Mouse (Mus musculus): ENCODE measurements around the gene Glycam1.
A peak's percentile ranks its signal among the peaks of the same experiment; 100 is the strongest.

DNA sequence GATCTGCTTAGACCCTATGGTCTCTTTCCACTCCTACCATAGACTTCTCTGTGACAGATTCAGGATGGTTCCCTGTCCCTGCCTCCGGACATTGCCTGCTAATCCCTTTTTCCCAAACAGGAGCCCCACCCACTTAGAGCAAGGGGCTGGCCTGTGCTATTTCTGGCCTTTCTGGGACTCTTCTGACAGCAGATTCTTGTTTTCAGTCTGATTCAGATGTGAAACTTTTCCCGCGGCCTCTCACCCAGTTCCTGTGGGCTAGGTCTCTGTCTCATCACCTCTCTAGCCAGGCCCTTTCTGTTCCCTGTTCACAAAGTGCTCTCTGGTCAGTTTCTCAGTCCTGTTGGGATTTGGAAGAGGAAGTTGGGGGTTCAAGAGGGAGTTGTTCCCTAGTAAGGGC lies 50.0 kb downstream of the Glycam1 start:
- no peak for TF ChIP-seq CTCF (IDR thresholded peaks at IDR 0.05; ENCODE audit: borderline replicate concordance, insufficient read depth, low read length)
- 0 out of 2 replicates have a peak, but pooled peaks have one; percentile 32 for TF ChIP-seq POLR2A (IDR thresholded peaks at IDR 0.05; ENCODE audit: low read depth, low read length)
